Mouse (Mus musculus): ENCODE measurements at regions not wholly inside any gene's neighbourhood (a gene's known extent, or its start where the extent isn't known, plus 50 kb on each side); places are given as distances from the start of the nearest gene placed in this dataset.

DNA sequence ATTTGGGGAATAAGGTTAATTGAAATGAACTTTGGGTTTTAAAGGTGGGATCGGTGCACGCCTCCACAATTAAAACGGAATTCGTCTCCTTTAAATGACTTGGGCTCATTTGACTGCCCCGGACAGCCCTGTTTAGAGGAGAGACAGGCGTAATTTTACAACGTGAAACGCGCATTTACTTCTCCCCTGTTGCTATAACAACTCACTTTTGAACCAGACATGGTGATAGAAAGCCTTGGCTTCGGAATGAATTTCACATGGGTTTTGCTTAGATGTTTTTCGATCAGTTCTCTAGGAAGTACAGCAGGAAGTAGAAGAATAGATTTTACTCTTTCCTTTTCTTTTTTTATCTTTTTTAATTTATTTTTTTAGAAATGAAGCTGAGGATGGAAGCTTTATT lies 343.2 kb upstream of the Sash1 start:
- Histone ChIP-seq H3K79me2 (replicated peaks; ENCODE audit: control insufficient read depth, extremely low read depth, insufficient read depth, poor library complexity, severe bottlenecking) (no peaks in the 10 kb centered on the region), H3K27ac (ENCODE audit: insufficient read depth, low read depth) (no peak overlapping the region), H3K27me3 (replicated peaks) (no peaks in the 10 kb centered on the region), H3K9ac (ENCODE audit: insufficient read depth, low read depth) (no peak overlapping the region), H3K4me2 (ENCODE audit: insufficient read depth, low read depth, poor library complexity, severe bottlenecking) (no peak overlapping the region), H3K4me1 (ENCODE audit: control insufficient read depth in 1 of 2, insufficient read depth in 2 of 2) (no peaks in the 10 kb centered on the region), H3K4me3 (replicated peaks in 1 of 3; ENCODE audit: low read depth in 2 of 3, low read length in 2 of 3, poor library complexity in 1 of 3) (no peak overlapping the region), H3K36me3 (replicated peaks in 1 of 2; ENCODE audit: control insufficient read depth in 1 of 2, insufficient read depth in 1 of 2, low read length in 1 of 2) (no peaks in the 10 kb centered on the region), H3K9me3 (replicated peaks; ENCODE audit: low read length) (no peaks in the 10 kb centered on the region)
- in situ Hi-C loops (cut with MboI; ENCODE audit: low pct_ligation_motif_present, low pct_unique_long_range_greater_than_20kb, low sequenced_read_pairs), result no loop called here
- DNase-seq (ENCODE audit: extremely low read depth), result no peak
- dilution Hi-C loops (cut with MboI; ENCODE audit: extremely low pct_ligation_motif_present, extremely low pct_unique_long_range_greater_than_20kb, low sequenced_read_pairs), result no loop called here
- TF ChIP-seq CHD1 (IDR thresholded peaks at IDR 0.05; ENCODE audit: low read depth, low read length) (no peak), JUN (IDR thresholded peaks at IDR 0.05; ENCODE audit: insufficient read depth, low read depth, low read length) (no peak), BHLHE40 (IDR thresholded peaks at IDR 0.05; ENCODE audit: low read depth, low read length) (no peak), POLR2AphosphoS2 (IDR thresholded peaks at IDR 0.05; ENCODE audit: low read depth, low read length) (no peak), PAX5 (IDR thresholded peaks at IDR 0.05; ENCODE audit: low read length) (no peak), MAZ (IDR thresholded peaks at IDR 0.05; ENCODE audit: low read depth, low read length) (no peak), CTCF (conservative IDR thresholded peaks at IDR 0.05 in 1 of 2, IDR thresholded peaks at IDR 0.05 in 1 of 2; ENCODE audit: low read depth in 2 of 2, low read length in 2 of 2) (no peak), SIN3A (IDR thresholded peaks at IDR 0.05; ENCODE audit: low read length) (no peak), ZMIZ1 (IDR thresholded peaks at IDR 0.05; ENCODE audit: low read depth, low read length) (no peak), ELF1 (IDR thresholded peaks at IDR 0.05; ENCODE audit: low read depth, low read length) (no peak), RAD21 (IDR thresholded peaks at IDR 0.05; ENCODE audit: low read depth, low read length) (no peak), MAX (IDR thresholded peaks at IDR 0.05; ENCODE audit: low read length) (no peak), CHD2 (IDR thresholded peaks at IDR 0.05; ENCODE audit: low read length) (no peak)

GRCm38 (mm10) chr10:9227361-9227760 lies 341.5 kb upstream of the Sash1 start:
- TF ChIP-seq ETS1 (conservative IDR thresholded peaks at IDR 0.05; ENCODE audit: low read depth, low read length) (no peak), CTCF (conservative IDR thresholded peaks at IDR 0.05 in 1 of 2, IDR thresholded peaks at IDR 0.05 in 1 of 2; ENCODE audit: low read depth in 2 of 2, low read length in 2 of 2) (no peak), MAX (IDR thresholded peaks at IDR 0.05; ENCODE audit: low read length) (no peak), POLR2A (IDR thresholded peaks at IDR 0.05; ENCODE audit: low read depth, low read length) (no peak), MXI1 (IDR thresholded peaks at IDR 0.05; ENCODE audit: low read depth, low read length) (no peak), HCFC1 (IDR thresholded peaks at IDR 0.05; ENCODE audit: low read depth, low read length) (no peak), USF2 (conservative IDR thresholded peaks at IDR 0.05; ENCODE audit: low read depth, low read length) (no peak), MEF2A (IDR thresholded peaks at IDR 0.05; ENCODE audit: borderline replicate concordance, low read depth, low read length) (no peak), SMC3 (IDR thresholded peaks at IDR 0.05; ENCODE audit: low read depth, low read length) (no peak), MAFK (IDR thresholded peaks at IDR 0.05; ENCODE audit: insufficient replicate concordance, low read length) (no peak), MAZ (IDR thresholded peaks at IDR 0.05; ENCODE audit: low read depth, low read length) (no peak), NRF1 (IDR thresholded peaks at IDR 0.05; ENCODE audit: low read depth, low read length) (no peak), RAD21 (IDR thresholded peaks at IDR 0.05; ENCODE audit: low read depth, low read length) (no peak)
- in situ Hi-C loops (cut with MboI; ENCODE audit: low pct_ligation_motif_present, low pct_unique_long_range_greater_than_20kb, low sequenced_read_pairs), result no loop called here
- Histone ChIP-seq H3K4me3 (replicated peaks in 1 of 3; ENCODE audit: low read depth in 2 of 3, low read length in 2 of 3, poor library complexity in 1 of 3) (no peak overlapping the region), H3K9me3 (replicated peaks; ENCODE audit: low read length) (no peaks in the 10 kb centered on the region), H3K4me2 (ENCODE audit: insufficient read depth, low read depth, poor library complexity, severe bottlenecking) (no peak overlapping the region), H3K36me3 (replicated peaks in 1 of 2; ENCODE audit: control insufficient read depth in 1 of 2, insufficient read depth in 1 of 2, low read length in 1 of 2) (no peaks in the 10 kb centered on the region), H3K27me3 (replicated peaks) (no peaks in the 10 kb centered on the region), H3K79me2 (replicated peaks; ENCODE audit: control insufficient read depth, extremely low read depth, insufficient read depth, poor library complexity, severe bottlenecking) (no peaks in the 10 kb centered on the region), H3K27ac (ENCODE audit: insufficient read depth, low read depth) (no peak overlapping the region), H3K9ac (ENCODE audit: insufficient read depth, low read depth) (no peak overlapping the region), H3K4me1 (ENCODE audit: control insufficient read depth in 1 of 2, insufficient read depth in 2 of 2) (no peaks in the 10 kb centered on the region)
- no peak for DNase-seq (ENCODE audit: extremely low read depth)
- dilution Hi-C loops (cut with MboI; ENCODE audit: extremely low pct_ligation_motif_present, extremely low pct_unique_long_range_greater_than_20kb, low sequenced_read_pairs), result no loop called here

Data from CH12.LX (cell line).